Mouse (Mus musculus) embryonic facial prominence, embryonic 15.5 days (tissue): ENCODE measurements around the gene Nr4a2. TPM values are rescaled to one million over a fixed set of nuclear protein-coding genes. Genes with fewer than 3 reads are reported as not detected.

Source experiments
- ATAC-seq: fragments of 200-750 bp; cut with Nextera tagmentation; 2 replicates; pipeline ENCODE4 v1.8.0; 2017; ENCODE audit warnings: low read depth, moderate TSS enrichment; ENCODE audit not compliant: insufficient number of reproducible peaks, low FRiP score, low TSS enrichment
- H3K27ac ChIP-seq: fragments of 300-500 bp; sonication (generic); replicated peaks from 2 replicates; pipeline ENCODE4 v1.5.1; 2015; ENCODE audit warnings: mild to moderate bottlenecking, inconsistent platforms
- H3K27me3 ChIP-seq: fragments of 300-500 bp; sonication (generic); 2 replicates; pipeline ENCODE4 v1.6.1; 2015; ENCODE audit warnings: inconsistent platforms
- H3K36me3 ChIP-seq: fragments of 300-500 bp; sonication (generic); 2 replicates; pipeline ENCODE4 v1.6.1; 2015; ENCODE audit warnings: mild to moderate bottlenecking, inconsistent platforms
- H3K4me1 ChIP-seq: fragments of 300-500 bp; sonication (generic); 2 replicates; pipeline ENCODE4 v1.6.1; 2015; ENCODE audit warnings: inconsistent platforms
- H3K4me2 ChIP-seq: fragments of 300-500 bp; sonication (generic); replicated peaks from 2 replicates; pipeline ENCODE4 v1.6.1; 2015; ENCODE audit warnings: mild to moderate bottlenecking, inconsistent platforms
- H3K4me3 ChIP-seq: fragments of 300-500 bp; sonication (generic); replicated peaks from 2 replicates; pipeline ENCODE4 v1.5.1; 2015; ENCODE audit warnings: mild to moderate bottlenecking, inconsistent platforms
- H3K9ac ChIP-seq: fragments of 300-500 bp; sonication (generic); 2 replicates; pipeline ENCODE4 v1.6.1; 2015; ENCODE audit warnings: inconsistent platforms
- H3K9me3 ChIP-seq: fragments of 300-500 bp; sonication (generic); replicated peaks from 2 replicates; pipeline ENCODE4 v1.6.1; 2016; ENCODE audit warnings: inconsistent platforms
- WGBS: fragments of 180-500 bp; shearing (Covaris S2); methylation state at CpG from one replicate; pipeline ENCODE4 v1.1.7; 2015; 5-methylcytosine and 5-hydroxymethylcytosine counted together
- polyA plus RNA-seq: library from polyadenylated mRNA; unstranded; fragments of >200 nt; fragmentation: Nextera tagmentation; extraction: Ambion mirVana; gene quantifications from 2 replicates; pipeline ENCODE4 v1.2.1, GENCODE M21; 2015

The Nr4a2 gene
- polyA plus RNA-seq, 1 experiment from 2014 or later: 9.0 TPM

- Histone ChIP-seq H3K36me3 (no peaks in the 10 kb centered on the region), H3K4me2 (peak overlapping the region; percentile 21), H3K4me1 (peaks cover 26% of the 10 kb centered on the region)
Observed at GRCm38 (mm10) chr2:57111011-57111790, 12.6 kb downstream of the Nr4a2 start.

GRCm38 (mm10) chr2:57110401-57110800 lies 13.4 kb downstream of the Nr4a2 start:
- ATAC-seq: no peak
- Histone ChIP-seq H3K4me2 (no peak overlapping the region), H3K27ac (no peak overlapping the region), H3K4me3 (no peak overlapping the region), H3K27me3 (peaks cover 75% of the 10 kb centered on the region), H3K36me3 (no peaks in the 10 kb centered on the region), H3K9ac (no peak overlapping the region), H3K9me3 (no peaks in the 10 kb centered on the region), H3K4me1 (peaks cover 20% of the 10 kb centered on the region)
- WGBS: 42% methylated on average over 16 of the region's 16 CpGs

More at GRCm38 (mm10) chr2:57111011-57111790, 12.6 kb downstream of the Nr4a2 start:
- Histone ChIP-seq H3K9ac (no peak overlapping the region), H3K27me3 (peaks cover 67% of the 10 kb centered on the region), H3K27ac (no peak overlapping the region), H3K4me3 (peak overlapping the region; percentile 18), H3K9me3 (no peaks in the 10 kb centered on the region)
- no peak for ATAC-seq
- WGBS: 17% methylated on average over 39 of the region's 39 CpGs

- no peaks in the 10 kb centered on the region for H3K9me3 ChIP-seq
- H3K27me3 ChIP-seq: peaks cover 79% of the 10 kb centered on the region
- H3K36me3 ChIP-seq: no peaks in the 10 kb centered on the region
- no peak overlapping the region for H3K4me2 ChIP-seq
- no peak overlapping the region for H3K9ac ChIP-seq
- H3K27ac ChIP-seq: no peak overlapping the region
- 22% methylated on average over 14 of the region's 14 CpGs for WGBS
- no peak overlapping the region for H3K4me3 ChIP-seq
- H3K4me1 ChIP-seq: peaks cover 16% of the 10 kb centered on the region
- no peak for ATAC-seq
Observed at GRCm38 (mm10) chr2:57109926-57110325, 13.9 kb downstream of the Nr4a2 start.

DNA sequence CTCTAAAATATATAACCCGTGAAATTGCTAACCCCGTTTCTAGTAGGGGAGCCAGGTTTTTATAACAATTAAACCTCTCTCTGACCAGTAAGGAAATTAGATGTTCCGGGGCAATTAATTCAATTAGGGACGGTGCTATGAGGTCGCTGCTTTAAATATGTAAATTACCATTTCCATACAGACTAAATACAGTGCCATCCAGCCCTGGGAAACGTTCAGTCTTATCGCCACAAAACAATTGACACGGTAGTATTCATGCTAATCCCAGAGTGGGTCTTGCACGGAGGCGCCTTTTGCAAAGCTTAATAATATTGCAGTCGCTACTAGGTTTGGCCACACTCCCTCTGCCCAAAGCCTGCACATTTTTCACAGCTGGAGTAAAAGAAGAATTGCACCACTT lies 14.5 kb downstream of the Nr4a2 start:
- peaks cover 85% of the 10 kb centered on the region for H3K27me3 ChIP-seq
- H3K36me3 ChIP-seq: no peaks in the 10 kb centered on the region
- H3K9me3 ChIP-seq: no peaks in the 10 kb centered on the region
- WGBS: 26% methylated on average over 11 of the region's 11 CpGs
- peaks cover 21% of the 10 kb centered on the region for H3K4me1 ChIP-seq
- no peak for ATAC-seq
- H3K4me2 ChIP-seq: no peak overlapping the region
- H3K4me3 ChIP-seq: no peak overlapping the region
- H3K27ac ChIP-seq: no peak overlapping the region
- no peak overlapping the region for H3K9ac ChIP-seq

- no peak overlapping the region for H3K4me3 ChIP-seq
- no peak overlapping the region for H3K9ac ChIP-seq
- H3K36me3 ChIP-seq: no peaks in the 10 kb centered on the region
- peaks cover 16% of the 10 kb centered on the region for H3K4me1 ChIP-seq
- H3K27ac ChIP-seq: no peak overlapping the region
- no peak for ATAC-seq
- H3K9me3 ChIP-seq: no peaks in the 10 kb centered on the region
- no peak overlapping the region for H3K4me2 ChIP-seq
- 52% methylated on average over 7 of the region's 7 CpGs for WGBS
- peaks cover 84% of the 10 kb centered on the region for H3K27me3 ChIP-seq
Observed at GRCm38 (mm10) chr2:57108349-57108930, 15.4 kb downstream of the Nr4a2 start.

GRCm38 (mm10) chr2:57105401-57105800 lies 18.4 kb downstream of the Nr4a2 start:
- H3K27ac ChIP-seq: no peak overlapping the region
- H3K9me3 ChIP-seq: no peaks in the 10 kb centered on the region
- H3K4me3 ChIP-seq: no peak overlapping the region
- H3K4me2 ChIP-seq: no peak overlapping the region
- WGBS: 18% methylated on average over 7 of the region's 7 CpGs
- no peaks in the 10 kb centered on the region for H3K36me3 ChIP-seq
- H3K4me1 ChIP-seq: peaks cover 22% of the 10 kb centered on the region
- H3K9ac ChIP-seq: no peak overlapping the region
- ATAC-seq: no peak
- peaks cover 86% of the 10 kb centered on the region for H3K27me3 ChIP-seq

DNA sequence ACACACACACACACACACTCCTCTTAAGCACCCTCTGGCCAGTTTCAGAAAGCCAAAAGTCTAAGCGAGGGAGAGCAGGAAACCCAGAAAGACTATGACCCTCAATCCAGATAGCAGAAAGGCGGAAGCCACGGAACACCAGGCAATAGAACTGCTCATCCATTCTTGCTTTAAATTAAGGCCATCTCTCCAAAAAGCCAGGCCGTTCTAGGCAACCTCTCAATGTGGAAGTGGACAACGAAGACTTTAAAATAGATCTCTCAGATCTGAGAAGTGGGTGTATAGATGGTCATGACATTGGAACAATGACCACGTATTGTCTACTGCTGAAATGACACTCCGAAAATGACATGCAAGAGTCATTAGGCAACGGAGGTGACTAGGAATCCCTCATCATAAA lies 19.1 kb downstream of the Nr4a2 start:
- no peak overlapping the region for H3K4me2 ChIP-seq
- no peaks in the 10 kb centered on the region for H3K36me3 ChIP-seq
- 10% methylated on average over 8 of the region's 8 CpGs for WGBS
- H3K4me3 ChIP-seq: no peak overlapping the region
- peaks cover 86% of the 10 kb centered on the region for H3K27me3 ChIP-seq
- no peak overlapping the region for H3K9ac ChIP-seq
- no peak overlapping the region for H3K27ac ChIP-seq
- H3K9me3 ChIP-seq: no peaks in the 10 kb centered on the region
- ATAC-seq: no peak
- H3K4me1 ChIP-seq: peaks cover 22% of the 10 kb centered on the region

GRCm38 (mm10) chr2:57103845-57104660 lies 19.8 kb downstream of the Nr4a2 start:
- H3K27ac ChIP-seq: no peak overlapping the region
- under 1% methylated on average over 26 of the region's 26 CpGs for WGBS
- H3K4me1 ChIP-seq: peaks cover 22% of the 10 kb centered on the region
- ATAC-seq: no peak
- H3K4me3 ChIP-seq: peak overlapping the region; percentile 41
- peak overlapping the region; percentile 86 for H3K4me2 ChIP-seq
- H3K9me3 ChIP-seq: no peaks in the 10 kb centered on the region
- H3K9ac ChIP-seq: no peak overlapping the region
- peaks cover 86% of the 10 kb centered on the region for H3K27me3 ChIP-seq
- no peaks in the 10 kb centered on the region for H3K36me3 ChIP-seq

DNA sequence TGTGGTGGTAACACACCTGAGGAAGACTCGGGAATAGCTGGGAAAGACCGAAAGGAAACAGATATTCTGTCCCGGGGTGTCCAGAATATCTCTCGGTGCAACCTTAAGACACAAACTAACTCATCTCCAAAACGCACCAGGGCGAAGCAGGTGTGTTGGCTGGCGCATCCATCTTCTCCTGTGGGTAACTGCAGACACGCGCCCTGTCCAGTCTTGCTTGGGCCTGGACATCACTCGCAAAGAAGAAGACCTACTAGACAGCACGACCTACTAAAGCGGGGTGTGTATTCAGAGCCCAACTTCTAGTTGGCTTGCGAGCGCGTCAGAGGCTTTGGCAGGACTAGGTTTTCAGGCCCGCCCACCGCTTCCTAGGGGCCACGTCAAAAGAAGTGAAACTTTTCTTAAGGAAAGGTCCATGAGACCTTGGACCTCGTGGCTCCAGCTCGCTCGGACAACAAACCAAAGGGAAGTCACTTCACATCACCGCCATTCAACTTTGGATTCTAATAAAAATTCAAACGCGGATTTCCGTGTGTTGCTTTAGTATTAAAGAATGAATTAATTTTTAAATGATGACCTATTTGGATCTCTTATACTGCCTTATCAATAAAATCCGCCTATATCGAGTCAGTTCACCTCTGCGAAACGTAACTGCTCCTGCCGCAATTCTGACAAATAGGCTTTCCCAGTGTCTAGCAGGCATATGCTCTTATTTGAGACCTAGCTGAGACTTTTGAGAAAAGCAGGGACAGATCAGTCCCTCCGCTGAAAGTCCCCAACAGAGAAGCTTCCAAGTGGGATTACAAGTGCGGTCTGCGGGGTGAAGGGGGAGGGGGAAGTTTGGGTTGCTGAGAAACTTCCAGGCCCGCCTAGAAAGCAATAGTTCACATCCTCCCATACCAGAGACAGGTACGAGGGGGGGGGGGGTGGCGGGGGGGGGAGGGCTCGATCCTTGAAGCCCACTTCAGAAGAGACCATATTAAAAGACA lies 20.7 kb downstream of the Nr4a2 start:
- Histone ChIP-seq H3K27me3 (peaks cover 82% of the 10 kb centered on the region), H3K4me2 (peak overlapping the region; percentile 86), H3K4me3 (peak overlapping the region; percentile 41), H3K27ac (no peak overlapping the region), H3K9me3 (no peaks in the 10 kb centered on the region), H3K4me1 (peaks cover 22% of the 10 kb centered on the region), H3K36me3 (no peaks in the 10 kb centered on the region), H3K9ac (no peak overlapping the region)
- 1% methylated on average over 34 of the region's 37 CpGs for WGBS
- ATAC-seq: no peak

- 2% methylated on average over 50 of the region's 51 CpGs for WGBS
- no peak overlapping the region for H3K27ac ChIP-seq
- no peak overlapping the region for H3K9ac ChIP-seq
- peak; percentile 15; the same call in 1 of the 2 replicates for ATAC-seq
- peaks cover 83% of the 10 kb centered on the region for H3K27me3 ChIP-seq
- peak overlapping the region; percentile 86 for H3K4me2 ChIP-seq
- no peaks in the 10 kb centered on the region for H3K36me3 ChIP-seq
- no peaks in the 10 kb centered on the region for H3K9me3 ChIP-seq
- peaks cover 22% of the 10 kb centered on the region for H3K4me1 ChIP-seq
- H3K4me3 ChIP-seq: peak overlapping the region; percentile 41
Observed at GRCm38 (mm10) chr2:57102091-57102855, 21.5 kb downstream of the Nr4a2 start.
